Mouse (Mus musculus) adrenal gland, postnatal 14 days (tissue): ENCODE data around the gene Ndst2. TPM values are rescaled to one million over a fixed set of nuclear protein-coding genes. Genes with fewer than 3 reads are reported as not detected.

Experiments used
- DNase-seq: peaks from one replicate; pipeline ENCODE4 v3.0.0; 2021; ENCODE audit warnings: mixed read lengths
- microRNA-seq, 2 experiments: library from miRNA; unstranded; fragments of <30 nt; microRNA quantifications; one replicate each; pipeline ENCODE4 v1.2.0; 2021
- total RNA-seq: library from RNA; stranded (reverse); gene quantifications from 2 replicates; pipeline ENCODE4 v1.2.3, GENCODE M21; 2021

The Ndst2 gene
- total RNA-seq, 1 experiment from 2014 or later, result 27.6 TPM

- no peak for DNase-seq
Observed at GRCm38 (mm10) chr14:20700362-20700761, 34.0 kb downstream of the Ndst2 start.

- no peak for DNase-seq
Observed at GRCm38 (mm10) chr14:20698515-20698914, 35.8 kb downstream of the Ndst2 start.

GRCm38 (mm10) chr14:20696986-20697385 is 37.4 kb downstream of the Ndst2 start:
- peak; percentile 71 for DNase-seq

GRCm38 (mm10) chr14:20695761-20696520 is 38.4 kb downstream of the Ndst2 start:
- DNase-seq, result peak; percentile 40

- peak; percentile 95 for DNase-seq
Observed at GRCm38 (mm10) chr14:20694884-20695760, 39.2 kb downstream of the Ndst2 start, which contains the start of gene Fut11. Fut11 (plus strand) TSS chr14:20694968.

GRCm38 (mm10) chr14:20694185-20694883 is 40.0 kb downstream of the Ndst2 start:
- DNase-seq, result no peak

GRCm38 (mm10) chr14:20693589-20694101 is 40.7 kb downstream of the Ndst2 start:
- no peak for DNase-seq

- DNase-seq, result no peak
Observed at GRCm38 (mm10) chr14:20691772-20692171, 42.6 kb downstream of the Ndst2 start.

- DNase-seq, result no peak
Observed at GRCm38 (mm10) chr14:20689009-20689408, 45.4 kb downstream of the Ndst2 start.

GRCm38 (mm10) chr14:20686576-20686975 is 47.8 kb downstream of the Ndst2 start:
- no peak for DNase-seq

- DNase-seq, result peak; percentile 38
Observed at GRCm38 (mm10) chr14:20682498-20682897, 51.9 kb downstream of the Ndst2 start.

- no peak for DNase-seq
Observed at GRCm38 (mm10) chr14:20681742-20682141, 52.6 kb downstream of the Ndst2 start.

GRCm38 (mm10) chr14:20677906-20678305 is 56.5 kb downstream of the Ndst2 start:
- no peak for DNase-seq

- DNase-seq, result peak; percentile 100
Observed at GRCm38 (mm10) chr14:20674064-20674833, 60.1 kb downstream of the Ndst2 start, which contains the start of gene Sec24c. Sec24c (plus strand) TSS chr14:20674308.

- DNase-seq, result no peak
Observed at GRCm38 (mm10) chr14:20673735-20674063, 60.7 kb downstream of the Ndst2 start.

Small RNA genes lying within 50 kb of the gene (microRNA-seq; reads per million reads assigned to microRNA genes)
- 0 to 0.85 reads per million in 2 experiments for gene Mir6946

Other genes with a start within 250 kb of the Ndst2 start
- gene Mss51, start 237.7 kb downstream of the Ndst2 start, total RNA-seq, result 0.74 and 1.1 TPM in 2 replicates
- gene Ppp3cb, start 188.0 kb downstream of the Ndst2 start, total RNA-seq, result 62.6 and 71.6 TPM in 2 replicates
- gene Usp54, start 93.5 kb downstream of the Ndst2 start, total RNA-seq, result 13.5 and 14.8 TPM in 2 replicates
- not detected in 2 replicates for gene Myoz1, start 78.0 kb downstream of the Ndst2 start, total RNA-seq
- 0.19 and 0.71 TPM in 2 replicates for gene Synpo2l, start 66.2 kb downstream of the Ndst2 start, total RNA-seq
- gene Sec24c, start 60.3 kb downstream of the Ndst2 start, total RNA-seq, result 137 and 149 TPM in 2 replicates
- gene Fut11, start 39.6 kb downstream of the Ndst2 start, total RNA-seq, result 17.0 and 18.7 TPM in 2 replicates
- 84.1 and 98.3 TPM in 2 replicates for gene Chchd1, start 31.6 kb downstream of the Ndst2 start, total RNA-seq
- gene Zswim8, start 27.0 kb downstream of the Ndst2 start, total RNA-seq, result 96.1 and 101 TPM in 2 replicates
- gene Camk2g, start 59.5 kb upstream of the Ndst2 start, total RNA-seq, result 44.5 and 45.6 TPM in 2 replicates
- 26.3 and 60.1 TPM in 2 replicates for gene Plau, start 102.1 kb upstream of the Ndst2 start, total RNA-seq
- 93.6 and 93.9 TPM in 2 replicates for gene Vcl, start 194.8 kb upstream of the Ndst2 start, total RNA-seq